Mouse (Mus musculus): Measurements from ENCODE around the gene Plekhg2.

GRCm38 (mm10) chr7:28318714-28319113 is 53.7 kb downstream of the Plekhg2 start:
- TF ChIP-seq POLR2A (IDR thresholded peaks at IDR 0.05; ENCODE audit: borderline replicate concordance, insufficient read depth, low read length) (no peak), CTCF (IDR thresholded peaks at IDR 0.05; ENCODE audit: borderline replicate concordance, insufficient read depth, low read depth, low read length) (no peak)

All from cerebellum, adult 2 months (tissue).